Mouse (Mus musculus) liver, adult 2 months (tissue): Measurements from ENCODE around the gene Bpi. TPM values are rescaled to one million over a fixed set of nuclear protein-coding genes. Genes with fewer than 3 reads are reported as not detected.

Experiments used
- DNase-seq: peaks from one replicate; pipeline ENCODE4 v3.0.0-alpha.2; 2011; ENCODE audit warnings: low read depth, low spot score; ENCODE audit errors: extremely low read depth
- H3K27ac ChIP-seq: fragments of 200-500 bp; replicated peaks from 2 replicates; pipeline ENCODE4 v1.5.1; 2012; ENCODE audit warnings: low read depth, mild to moderate bottlenecking, control low read depth, inconsistent platforms, low read length; ENCODE audit not compliant: insufficient read depth
- H3K27me3 ChIP-seq: fragments of 200-500 bp; 2 replicates; pipeline ENCODE4 v1.6.1; 2012; ENCODE audit warnings: mild to moderate bottlenecking, moderate library complexity, low read length, inconsistent platforms; ENCODE audit not compliant: control insufficient read depth, insufficient read depth
- H3K36me3 ChIP-seq: fragments of 200-500 bp; 2 replicates; pipeline ENCODE4 v1.6.1; 2012; ENCODE audit warnings: low read length, inconsistent platforms; ENCODE audit not compliant: control insufficient read depth, insufficient read depth
- H3K4me1 ChIP-seq: fragments of 200-500 bp; 2 replicates; pipeline ENCODE4 v1.6.1; 2011; ENCODE audit warnings: low read length; ENCODE audit not compliant: control insufficient read depth, insufficient read depth
- H3K4me3 ChIP-seq: fragments of 200-500 bp; 2 replicates; pipeline ENCODE4 v1.5.1; 2011; ENCODE audit warnings: low read depth, mild to moderate bottlenecking, control low read depth, low read length, moderate library complexity; ENCODE audit not compliant: insufficient read depth
- H3K79me2 ChIP-seq: fragments of 200-500 bp; 2 replicates; pipeline ENCODE4 v1.6.1; 2012; ENCODE audit warnings: inconsistent platforms, mild to moderate bottlenecking, low read length, moderate library complexity; ENCODE audit not compliant: control insufficient read depth, insufficient read depth
- H3K9ac ChIP-seq: fragments of 200-500 bp; 2 replicates; pipeline ENCODE4 v1.6.1; 2012; ENCODE audit warnings: low read depth, mild to moderate bottlenecking, control low read depth, inconsistent platforms, low read length
- CTCF ChIP-seq: fragments of 200-500 bp; IDR thresholded peaks from 2 replicates; pipeline ENCODE4 v1.5.1; 2011; ENCODE audit warnings: low read depth, low read length, control low read depth
- POLR2A ChIP-seq: fragments of 200-500 bp; IDR thresholded peaks from 2 replicates; pipeline ENCODE4 v1.6.1; 2011; ENCODE audit warnings: low read length, control low read depth; ENCODE audit not compliant: insufficient read depth; ENCODE audit errors: extremely low read depth
- WGBS: fragments of 180-500 bp; shearing (Covaris S2); methylation state at CpG from one replicate; pipeline ENCODE4 v1.1.7; 2018; 5-methylcytosine and 5-hydroxymethylcytosine counted together
- polyA plus RNA-seq: library from polyadenylated mRNA; depleted of rRNA; stranded (reverse); fragments of >200 nt; gene quantifications from 2 replicates; pipeline ENCODE4 v1.2.3, GENCODE M21; 2012
- total RNA-seq: library from RNA; depleted of rRNA; stranded (reverse); fragments of >200 nt; gene quantifications from 2 replicates; pipeline ENCODE4 v1.2.3, GENCODE M21; 2014

The Bpi gene
- total and polyA plus RNA-seq, 2 experiments: not detected

- Histone ChIP-seq H3K4me3 (no peak overlapping the region), H3K27ac (no peak overlapping the region), H3K9ac (no peak overlapping the region), H3K36me3 (no peaks in the 10 kb centered on the region), H3K4me1 (0 out of 2 replicates have a peak, but pooled peaks cover 3% of the 10 kb centered on the region), H3K79me2 (no peaks in the 10 kb centered on the region), H3K27me3 (no peaks in the 10 kb centered on the region)
- 87% methylated on average over 4 of the region's 4 CpGs for WGBS
- DNase-seq: no peak
- no peak for TF ChIP-seq POLR2A
Observed at GRCm38 (mm10) chr2:158245072-158245817, 12.6 kb upstream of the Bpi start.

GRCm38 (mm10) chr2:158247852-158248251 is 10.0 kb upstream of the Bpi start:
- Histone ChIP-seq H3K27ac (no peak overlapping the region), H3K27me3 (no peaks in the 10 kb centered on the region), H3K4me3 (no peak overlapping the region), H3K36me3 (no peaks in the 10 kb centered on the region), H3K79me2 (no peaks in the 10 kb centered on the region), H3K4me1 (0 out of 2 replicates have a peak, but pooled peaks cover 3% of the 10 kb centered on the region), H3K9ac (no peak overlapping the region)
- TF ChIP-seq POLR2A (no peak), CTCF (no peak)
- WGBS: 42% methylated on average over 6 of the region's 6 CpGs
- DNase-seq: no peak

GRCm38 (mm10) chr2:158248318-158248717 is 9.6 kb upstream of the Bpi start:
- H3K4me3 ChIP-seq: no peak overlapping the region
- H3K27me3 ChIP-seq: no peaks in the 10 kb centered on the region
- WGBS: 16% methylated on average over 7 of the region's 7 CpGs
- H3K79me2 ChIP-seq: no peaks in the 10 kb centered on the region
- no peak overlapping the region for H3K27ac ChIP-seq
- DNase-seq: peak; percentile 9
- no peak for TF ChIP-seq CTCF
- TF ChIP-seq POLR2A: no peak
- H3K4me1 ChIP-seq: 0 out of 2 replicates have a peak, but pooled peaks cover 3% of the 10 kb centered on the region
- no peak overlapping the region for H3K9ac ChIP-seq
- no peaks in the 10 kb centered on the region for H3K36me3 ChIP-seq

GRCm38 (mm10) chr2:158250558-158250957 is 7.3 kb upstream of the Bpi start:
- no peak overlapping the region for H3K4me3 ChIP-seq
- H3K27ac ChIP-seq: no peak overlapping the region
- H3K36me3 ChIP-seq: no peaks in the 10 kb centered on the region
- 0 out of 2 replicates have a peak, but pooled peaks cover 3% of the 10 kb centered on the region for H3K4me1 ChIP-seq
- H3K27me3 ChIP-seq: no peaks in the 10 kb centered on the region
- H3K79me2 ChIP-seq: no peaks in the 10 kb centered on the region
- TF ChIP-seq POLR2A (no peak), CTCF (no peak)
- 94% methylated on average over 4 of the region's 4 CpGs for WGBS
- no peak for DNase-seq
- no peak overlapping the region for H3K9ac ChIP-seq

GRCm38 (mm10) chr2:158253806-158254205 is 4.1 kb upstream of the Bpi start:
- TF ChIP-seq POLR2A (no peak), CTCF (no peak)
- no peaks in the 10 kb centered on the region for H3K36me3 ChIP-seq
- H3K4me3 ChIP-seq: no peak overlapping the region
- no peaks in the 10 kb centered on the region for H3K4me1 ChIP-seq
- H3K27me3 ChIP-seq: no peaks in the 10 kb centered on the region
- 87% methylated on average over 5 of the region's 5 CpGs for WGBS
- H3K9ac ChIP-seq: no peak overlapping the region
- H3K79me2 ChIP-seq: no peaks in the 10 kb centered on the region
- no peak overlapping the region for H3K27ac ChIP-seq
- DNase-seq: no peak

GRCm38 (mm10) chr2:158256894-158257293 is 1.0 kb upstream of the Bpi start:
- 55% methylated on average over 5 of the region's 5 CpGs for WGBS
- no peak for TF ChIP-seq CTCF
- H3K27me3 ChIP-seq: no peaks in the 10 kb centered on the region
- H3K79me2 ChIP-seq: no peaks in the 10 kb centered on the region
- no peaks in the 10 kb centered on the region for H3K4me1 ChIP-seq
- no peak overlapping the region for H3K9ac ChIP-seq
- no peak overlapping the region for H3K4me3 ChIP-seq
- no peak for DNase-seq
- no peaks in the 10 kb centered on the region for H3K36me3 ChIP-seq
- no peak overlapping the region for H3K27ac ChIP-seq
